Mouse (Mus musculus) heart, embryonic 16.5 days (tissue): Measurements from ENCODE around the gene Espn. TPM values are rescaled to one million over a fixed set of nuclear protein-coding genes. Genes with fewer than 3 reads are reported as not detected.

ENCODE experiments used
- ATAC-seq: fragments of 200-750 bp; cut with Nextera tagmentation; replicated peaks from 2 replicates; pipeline ENCODE4 v1.8.0; 2017; ENCODE audit warnings: moderate number of reproducible peaks; ENCODE audit not compliant: insufficient read depth, low FRiP score; ENCODE audit errors: extremely low read depth
- H3K27ac ChIP-seq: fragments of 300-500 bp; sonication (generic); 2 replicates; pipeline ENCODE4 v1.5.1; 2014; ENCODE audit warnings: mild to moderate bottlenecking, low read length, control low read depth, moderate library complexity
- H3K27me3 ChIP-seq: fragments of 300-500 bp; sonication (generic); 2 replicates; pipeline ENCODE4 v1.6.1; 2014; ENCODE audit warnings: low read length, mixed read lengths; ENCODE audit not compliant: control insufficient read depth, insufficient read depth
- H3K36me3 ChIP-seq: fragments of 300-500 bp; sonication (generic); 2 replicates; pipeline ENCODE4 v1.6.1; 2014; ENCODE audit not compliant: control insufficient read depth, insufficient read depth
- H3K4me1 ChIP-seq: fragments of 300-500 bp; sonication (generic); 2 replicates; pipeline ENCODE4 v1.6.1; 2014; ENCODE audit warnings: low read length, mixed read lengths; ENCODE audit not compliant: control insufficient read depth, insufficient read depth
- H3K4me2 ChIP-seq: fragments of 300-500 bp; sonication (generic); 2 replicates; pipeline ENCODE4 v1.6.1; 2014; ENCODE audit warnings: low read depth, mild to moderate bottlenecking, control low read depth, low read length
- H3K4me3 ChIP-seq: fragments of 300-500 bp; sonication (generic); 2 replicates; pipeline ENCODE4 v1.5.1; 2014; ENCODE audit warnings: mild to moderate bottlenecking, control low read depth, low read length
- H3K9ac ChIP-seq: fragments of 300-500 bp; sonication (generic); 2 replicates; pipeline ENCODE4 v1.6.1; 2014; ENCODE audit warnings: low read length, control low read depth
- H3K9me3 ChIP-seq: fragments of 300-500 bp; sonication (generic); replicated peaks from 2 replicates; pipeline ENCODE4 v1.6.1; 2016; ENCODE audit warnings: low read length; ENCODE audit not compliant: control insufficient read depth
- WGBS: fragments of 180-500 bp; shearing (Covaris S2); extraction: QIAGEN DNeasy Blood & Tissue Kit; methylation state at CpG from one replicate; pipeline ENCODE4 v1.1.7; 2014; 5-methylcytosine and 5-hydroxymethylcytosine counted together
- polyA plus RNA-seq: library from polyadenylated mRNA; unstranded; fragments of >200 nt; fragmentation: Nextera tagmentation; extraction: Ambion mirVana; gene quantifications from 2 replicates; pipeline ENCODE4 v1.2.1, GENCODE M21; 2015

Espn gene
- polyA plus RNA-seq, 1 experiment from 2014 or later: 1.5 TPM

DNA sequence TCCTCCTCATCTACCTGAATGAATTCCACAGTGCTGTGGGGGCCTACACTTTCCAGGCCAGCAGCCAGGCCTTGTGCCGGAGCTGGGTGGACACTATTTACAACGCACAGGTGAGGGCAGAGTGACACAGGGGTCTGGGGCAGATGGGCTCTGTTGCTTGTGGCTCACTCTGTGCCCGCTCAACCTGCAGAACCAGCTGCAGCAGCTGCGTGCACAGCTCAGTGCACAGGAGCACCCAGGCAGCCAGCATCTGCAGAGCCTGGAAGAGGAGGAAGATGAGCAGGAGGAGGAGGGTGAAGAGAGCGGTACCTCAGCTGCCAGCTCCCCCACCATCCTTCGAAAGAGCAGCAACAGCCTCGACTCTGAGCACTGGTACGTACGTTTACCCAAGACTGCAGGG lies 39.8 kb downstream of the Espn start:
- Histone ChIP-seq H3K4me3 (no peak overlapping the region), H3K27me3 (peaks cover 26% of the 10 kb centered on the region), H3K4me2 (no peak overlapping the region), H3K9ac (no peak overlapping the region), H3K4me1 (peaks cover 20% of the 10 kb centered on the region), H3K36me3 (peaks cover 29% of the 10 kb centered on the region), H3K9me3 (no peaks in the 10 kb centered on the region), H3K27ac (no peak overlapping the region)
- WGBS: 84% methylated on average over 9 of the region's 9 CpGs
- ATAC-seq: no peak

DNA sequence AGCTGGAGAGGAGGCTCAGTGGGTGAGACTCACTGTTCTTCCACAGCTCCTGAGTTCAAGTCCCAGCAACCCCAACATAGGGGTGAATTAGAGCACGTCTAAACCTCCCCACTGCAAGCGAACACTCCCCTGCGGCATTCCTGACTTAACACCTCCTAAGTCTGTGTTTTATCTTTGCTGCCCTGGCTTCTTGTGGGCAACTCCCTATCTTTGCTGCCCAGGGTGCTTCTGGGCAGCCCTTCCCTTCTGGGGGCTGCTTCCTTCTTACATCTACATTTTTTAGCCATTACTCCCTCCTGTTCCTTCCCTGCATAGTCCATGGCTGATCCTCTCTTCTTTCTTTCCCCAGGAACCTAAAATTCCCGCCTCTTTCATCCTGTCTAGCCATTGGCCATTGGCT lies 41.5 kb downstream of the Espn start:
- no peak overlapping the region for H3K27ac ChIP-seq
- H3K9me3 ChIP-seq: no peaks in the 10 kb centered on the region
- H3K9ac ChIP-seq: no peak overlapping the region
- WGBS: 85% methylated on average over 4 of the region's 4 CpGs
- H3K4me2 ChIP-seq: no peak overlapping the region
- H3K27me3 ChIP-seq: peaks cover 16% of the 10 kb centered on the region
- no peak for ATAC-seq
- peaks cover 16% of the 10 kb centered on the region for H3K4me1 ChIP-seq
- H3K36me3 ChIP-seq: peaks cover 38% of the 10 kb centered on the region
- H3K4me3 ChIP-seq: no peak overlapping the region

DNA sequence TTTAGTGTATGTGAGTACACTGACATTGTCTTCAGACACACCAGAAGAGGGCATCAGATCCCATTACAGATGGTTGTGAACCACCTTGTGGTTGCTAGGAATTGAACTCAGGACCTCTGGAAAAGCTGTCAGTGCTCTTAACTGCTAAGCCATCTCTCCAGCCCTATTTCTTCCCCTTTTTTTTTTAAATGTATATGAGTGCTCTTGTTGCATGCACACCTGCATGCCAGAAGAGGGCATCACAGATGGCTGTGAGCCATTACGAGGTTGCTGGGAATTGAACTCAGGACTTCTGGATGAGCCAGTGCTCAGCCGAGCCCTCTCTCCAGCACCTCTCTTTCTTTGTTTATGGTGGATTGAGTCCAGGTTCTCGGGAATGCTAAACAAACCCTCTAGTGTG lies 42.7 kb downstream of the Espn start:
- Histone ChIP-seq H3K27me3 (peaks cover 7% of the 10 kb centered on the region), H3K9me3 (no peaks in the 10 kb centered on the region), H3K4me1 (peaks cover 13% of the 10 kb centered on the region), H3K36me3 (peaks cover 38% of the 10 kb centered on the region), H3K4me2 (no peak overlapping the region), H3K4me3 (no peak overlapping the region), H3K9ac (no peak overlapping the region), H3K27ac (no peak overlapping the region)
- 74% methylated on average over 3 of the region's 3 CpGs for WGBS
- no peak for ATAC-seq

DNA sequence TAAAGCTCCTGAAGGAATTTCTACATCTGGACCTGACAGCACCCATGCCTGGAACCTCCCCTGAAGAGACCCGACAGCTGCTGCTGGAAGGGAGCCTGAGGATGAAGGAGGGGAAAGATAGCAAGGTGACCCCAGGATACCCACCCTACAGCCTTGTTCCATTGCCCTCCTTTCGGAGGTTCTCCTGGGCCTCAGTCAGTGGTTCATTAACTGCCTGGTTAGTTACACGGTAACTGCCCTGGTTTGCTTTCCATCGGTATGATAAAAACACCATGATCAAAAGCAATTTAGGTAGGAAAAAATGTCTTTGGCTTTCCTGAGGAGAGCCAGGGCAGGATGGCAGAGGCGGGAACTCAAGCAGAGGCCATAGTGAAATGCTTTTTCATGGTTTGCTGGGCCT lies 43.5 kb downstream of the Espn start:
- H3K9me3 ChIP-seq: no peaks in the 10 kb centered on the region
- WGBS: 90% methylated on average over 5 of the region's 5 CpGs
- H3K4me3 ChIP-seq: no peak overlapping the region; the same call in 1 of the 2 replicates
- 0 out of 2 replicates have a peak overlapping the region, but pooled peaks have one; percentile 78 for H3K4me2 ChIP-seq
- peaks cover under 1% of the 10 kb centered on the region; the same call in 1 of the 2 replicates for H3K27me3 ChIP-seq
- peaks cover 13% of the 10 kb centered on the region for H3K4me1 ChIP-seq
- ATAC-seq: no peak
- H3K36me3 ChIP-seq: peaks cover 34% of the 10 kb centered on the region
- no peak overlapping the region for H3K27ac ChIP-seq
- H3K9ac ChIP-seq: no peak overlapping the region

DNA sequence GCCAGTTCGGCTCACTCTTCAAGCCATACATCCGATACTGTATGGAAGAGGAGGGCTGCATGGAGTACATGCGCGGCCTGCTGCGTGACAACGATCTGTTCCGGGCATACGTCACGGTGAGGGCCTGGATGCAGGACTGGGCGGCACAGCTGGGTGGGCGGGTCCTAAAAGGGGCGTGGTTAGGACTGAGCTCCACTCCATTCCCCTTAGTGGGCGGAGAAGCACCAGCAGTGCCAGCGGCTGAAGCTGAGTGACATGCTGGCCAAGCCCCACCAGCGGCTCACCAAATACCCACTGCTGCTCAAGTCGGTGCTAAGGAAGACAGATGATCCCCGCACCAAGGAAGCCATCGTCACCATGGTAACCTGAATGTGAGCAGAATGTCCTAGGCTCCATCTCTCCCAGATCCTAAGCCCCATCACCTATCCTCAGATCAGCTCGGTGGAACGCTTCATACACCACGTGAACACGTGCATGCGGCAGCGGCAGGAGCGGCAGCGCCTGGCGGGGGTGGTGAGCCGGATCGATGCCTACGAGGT lies 44.1 kb downstream of the Espn start:
- H3K27ac ChIP-seq: 0 out of 2 replicates have a peak overlapping the region, but pooled peaks have one; percentile 37
- peaks cover 13% of the 10 kb centered on the region for H3K4me1 ChIP-seq
- 23% methylated on average over 30 of the region's 30 CpGs for WGBS
- no peaks in the 10 kb centered on the region for H3K9me3 ChIP-seq
- H3K36me3 ChIP-seq: peaks cover 37% of the 10 kb centered on the region
- H3K27me3 ChIP-seq: no peaks in the 10 kb centered on the region
- ATAC-seq: peak; percentile 86
- peak overlapping the region; percentile 45 for H3K4me3 ChIP-seq
- peak overlapping the region; percentile 78 for H3K4me2 ChIP-seq
- H3K9ac ChIP-seq: peak overlapping the region; percentile 29

DNA sequence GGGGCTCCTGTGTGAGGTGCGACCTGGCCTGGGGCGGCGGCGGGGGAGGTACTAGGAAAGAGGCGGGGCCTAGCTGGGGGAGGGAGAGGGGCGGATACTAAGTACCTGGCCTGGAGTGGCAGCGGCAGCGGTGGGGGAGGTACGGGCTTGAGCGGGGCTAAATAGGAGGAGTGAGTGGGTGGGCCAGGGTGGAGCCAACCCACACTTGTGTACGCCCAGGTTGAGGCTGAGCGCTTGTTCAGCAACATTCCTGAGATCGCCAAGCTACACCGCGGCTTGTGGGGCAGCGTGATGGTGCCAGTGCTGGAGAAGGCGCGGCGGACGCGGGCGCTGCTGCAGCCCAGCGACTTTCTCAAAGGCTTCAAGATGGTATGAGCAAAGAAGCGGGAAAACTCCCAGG lies 44.7 kb downstream of the Espn start:
- Histone ChIP-seq H3K4me2 (peak overlapping the region; percentile 78), H3K9ac (peak overlapping the region; percentile 22; the same call in 1 of the 2 replicates), H3K4me1 (peaks cover 13% of the 10 kb centered on the region), H3K4me3 (peak overlapping the region; percentile 45), H3K27me3 (no peaks in the 10 kb centered on the region), H3K36me3 (peaks cover 39% of the 10 kb centered on the region), H3K9me3 (no peaks in the 10 kb centered on the region), H3K27ac (0 out of 2 replicates have a peak overlapping the region, but pooled peaks have one; percentile 37)
- WGBS: 33% methylated on average over 24 of the region's 24 CpGs
- peak; percentile 46; the same call in 1 of the 2 replicates for ATAC-seq

DNA sequence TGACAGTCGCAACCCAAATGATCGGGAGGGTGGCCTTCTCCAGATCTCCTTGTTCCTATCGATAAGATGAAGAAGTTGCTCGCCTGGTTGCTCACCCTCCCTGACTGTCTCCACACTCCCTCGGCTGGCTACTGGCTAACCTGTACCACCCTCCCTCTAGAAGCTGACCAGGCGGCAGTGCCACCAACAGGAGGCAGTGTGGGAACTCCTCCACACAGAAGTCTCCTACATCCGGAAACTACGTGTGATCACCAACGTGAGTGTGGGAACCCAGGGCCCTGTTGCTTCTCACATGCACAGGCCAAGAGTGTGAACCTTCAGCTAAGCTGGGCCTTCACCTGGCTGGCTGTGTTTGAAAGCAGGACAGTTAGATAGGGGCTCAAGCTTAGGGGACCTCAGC lies 45.4 kb downstream of the Espn start:
- H3K36me3 ChIP-seq: peaks cover 38% of the 10 kb centered on the region
- no peaks in the 10 kb centered on the region for H3K27me3 ChIP-seq
- H3K9me3 ChIP-seq: no peaks in the 10 kb centered on the region
- WGBS: 71% methylated on average over 9 of the region's 9 CpGs
- H3K4me1 ChIP-seq: peaks cover 15% of the 10 kb centered on the region
- no peak overlapping the region for H3K9ac ChIP-seq
- H3K4me3 ChIP-seq: no peak overlapping the region
- no peak overlapping the region for H3K27ac ChIP-seq
- H3K4me2 ChIP-seq: no peak overlapping the region
- no peak for ATAC-seq

DNA sequence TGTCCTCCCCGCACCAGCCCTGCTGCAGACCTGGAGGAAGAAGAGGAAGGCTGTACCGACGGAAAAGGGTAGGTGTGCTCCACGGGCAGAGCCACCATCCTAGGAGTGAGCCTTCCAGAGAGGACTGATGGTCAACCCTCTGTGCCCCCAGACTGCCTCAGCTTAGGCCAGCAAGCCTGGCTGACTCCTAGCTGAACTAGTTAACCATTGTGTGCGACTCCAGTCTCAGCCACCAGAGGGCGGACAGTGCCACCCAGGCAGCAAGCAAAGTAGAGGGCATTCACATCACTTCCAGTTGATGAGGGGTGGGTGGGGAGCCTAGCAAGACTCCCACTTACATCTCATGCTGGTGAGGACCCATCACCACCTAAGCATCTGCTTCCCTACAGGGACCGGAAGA lies 49.1 kb downstream of the Espn start:
- Histone ChIP-seq H3K9me3 (no peaks in the 10 kb centered on the region), H3K4me1 (peaks cover 26% of the 10 kb centered on the region), H3K27me3 (no peaks in the 10 kb centered on the region), H3K4me3 (no peak overlapping the region), H3K36me3 (peaks cover 24% of the 10 kb centered on the region), H3K4me2 (no peak overlapping the region), H3K27ac (no peak overlapping the region), H3K9ac (no peak overlapping the region)
- WGBS: 50% methylated on average over 7 of the region's 7 CpGs
- ATAC-seq: no peak

DNA sequence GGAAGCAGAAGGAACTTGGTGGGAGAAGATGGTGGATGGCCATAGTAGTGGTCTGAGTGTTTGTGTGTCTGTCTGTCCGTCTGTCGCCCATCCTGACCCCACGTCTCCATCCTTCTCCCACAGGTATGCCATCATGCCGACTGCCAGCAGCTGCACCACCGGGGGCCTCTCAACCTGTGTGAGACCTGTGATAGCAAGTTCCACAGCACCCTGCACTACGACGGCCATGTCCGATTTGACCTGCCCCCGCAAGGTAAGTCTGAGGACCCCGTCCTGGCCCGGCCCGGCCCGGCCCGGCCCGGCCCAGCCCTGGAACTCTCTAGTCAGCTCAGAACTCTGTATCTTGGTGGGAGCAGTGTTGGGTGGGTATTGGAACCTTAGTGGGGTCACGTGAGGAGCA lies 50.2 kb downstream of the Espn start:
- ATAC-seq: no peak
- WGBS: 91% methylated on average over 16 of the region's 16 CpGs
- Histone ChIP-seq H3K9me3 (no peaks in the 10 kb centered on the region), H3K27me3 (no peaks in the 10 kb centered on the region), H3K4me2 (no peak overlapping the region), H3K9ac (no peak overlapping the region), H3K4me3 (no peak overlapping the region), H3K4me1 (peaks cover 23% of the 10 kb centered on the region), H3K27ac (no peak overlapping the region), H3K36me3 (peaks cover 23% of the 10 kb centered on the region)
